Mouse (Mus musculus) left cerebral cortex, adult 2 months (tissue): ENCODE results near the gene Copz2. TPM values are rescaled to one million over a fixed set of nuclear protein-coding genes. Genes with fewer than 3 reads are reported as not detected.
"Not testable (repeated sequence)": the region's sequence is repeated elsewhere in the genome, so short reads cannot be mapped to it uniquely, and the experiment has no call there.

Source experiments
- DNase-seq, 2 experiments: peaks; one replicate each; pipeline ENCODE4 v3.0.0; 2021 to 2022; ENCODE audit warnings: low spot score in 2 of 2, mixed read lengths in 1 of 2; ENCODE audit errors: extremely low spot score in 1 of 2
- H3K27ac ChIP-seq: fragments of 200-600 bp; 2 replicates; pipeline ENCODE4 v1.8.1; 2022
- H3K4me3 ChIP-seq: fragments of 200-600 bp; 2 replicates; pipeline ENCODE4 v1.8.1; 2022
- CTCF ChIP-seq: fragments of 200-600 bp; IDR thresholded peaks from 2 replicates; pipeline ENCODE4 v1.8.1; 2022; ENCODE audit warnings: antibody characterized with exemption, mild to moderate bottlenecking, moderate library complexity
- intact Hi-C: fragments of 180-260 bp; cut with DNase I; formaldehyde crosslinking; loops from one replicate; pipeline ENCODE4 v1.15.1; 2025
- long read RNA-seq, 2 experiments: library from polyadenylated mRNA; stranded (forward); transcript quantifications; one replicate each; pipeline ENCODE4 v2.0.0; 2021; ENCODE audit warnings: borderline mapping rate in 2 of 2
- total RNA-seq, 2 experiments: library from RNA; stranded (reverse); gene quantifications; 2 replicates each; pipeline ENCODE4 v1.2.3; 2021

Copz2 gene
- total RNA-seq = 1 to 10 TPM; 4.8 to 5.0 TPM
- long read RNA-seq, experiment 1, partial matches to known transcripts = 0 of 2 reads
- long read RNA-seq, experiment 1, other reads (novel, unspliced or antisense) = 0 of 2 reads
- long read RNA-seq, experiment 2, partial matches to known transcripts = 1 of 2 reads
- long read RNA-seq, experiment 2, other reads (novel, unspliced or antisense) = 1 of 2 reads

GRCm38 (mm10) chr11:96849681-96850467 is at the start of gene Copz2:
Copz2 (plus strand) TSS chr11:96849870.
- no peak for DNase-seq
- no peak for TF ChIP-seq CTCF
- intact Hi-C loops = loop anchor here (10.0 kb wide), 1 partner anchor 405 kb away; no protein-coding TSS in a partner anchor
- H3K4me3 ChIP-seq = peak within 1 kb of the TSS; percentile 50
- H3K27ac ChIP-seq = no peak within 1 kb of the TSS

GRCm38 (mm10) chr11:96805606-96806005 is 44.1 kb upstream of the Copz2 start:
- DNase-seq = no peak
- intact Hi-C loops = no loop called here
- TF ChIP-seq CTCF = no peak
- Histone ChIP-seq H3K4me3 (no peak overlapping the region), H3K27ac (no peak overlapping the region)

- TF ChIP-seq CTCF = peak; percentile 40
- Histone ChIP-seq H3K27ac (no peak overlapping the region), H3K4me3 (no peak overlapping the region)
- DNase-seq = no peak
- intact Hi-C loops = no loop called here
Measured at GRCm38 (mm10) chr11:96808066-96808465, 41.6 kb upstream of the Copz2 start.

- intact Hi-C loops = no loop called here
- Histone ChIP-seq H3K27ac (no peak overlapping the region), H3K4me3 (no peak overlapping the region)
- no peak for DNase-seq
- no peak for TF ChIP-seq CTCF
Measured at GRCm38 (mm10) chr11:96809562-96810235, 40.0 kb upstream of the Copz2 start.

GRCm38 (mm10) chr11:96811188-96811587 is 38.5 kb upstream of the Copz2 start:
- H3K4me3 ChIP-seq, H3K27ac ChIP-seq, DNase-seq, intact Hi-C loops: not testable (repeated sequence)

GRCm38 (mm10) chr11:96813455-96813854 is 36.2 kb upstream of the Copz2 start:
- no peak for TF ChIP-seq CTCF
- Histone ChIP-seq H3K27ac (no peak overlapping the region), H3K4me3 (no peak overlapping the region)
- intact Hi-C loops = no loop called here
- no peak for DNase-seq

GRCm38 (mm10) chr11:96813920-96814319 is 35.8 kb upstream of the Copz2 start:
- Histone ChIP-seq H3K4me3 (no peak overlapping the region), H3K27ac (no peak overlapping the region)
- no peak for DNase-seq
- no peak for TF ChIP-seq CTCF
- intact Hi-C loops = no loop called here

- DNase-seq = no peak
- intact Hi-C loops = no loop called here
- Histone ChIP-seq H3K27ac (no peak overlapping the region), H3K4me3 (no peak overlapping the region)
- TF ChIP-seq CTCF = no peak
Measured at GRCm38 (mm10) chr11:96814443-96814842, 35.2 kb upstream of the Copz2 start.

GRCm38 (mm10) chr11:96815895-96816294 is 33.8 kb upstream of the Copz2 start:
- DNase-seq = no peak
- Histone ChIP-seq H3K4me3 (no peak overlapping the region), H3K27ac (no peak overlapping the region)
- intact Hi-C loops = no loop called here
- no peak for TF ChIP-seq CTCF

GRCm38 (mm10) chr11:96816494-96816893 is 33.2 kb upstream of the Copz2 start:
- intact Hi-C loops = no loop called here

GRCm38 (mm10) chr11:96816979-96817378 is 32.7 kb upstream of the Copz2 start:
- no peak overlapping the region for H3K4me3 ChIP-seq
- no peak overlapping the region for H3K27ac ChIP-seq
- TF ChIP-seq CTCF = no peak
- no peak for DNase-seq
- intact Hi-C loops = no loop called here

More at GRCm38 (mm10) chr11:96816494-96816893, 33.2 kb upstream of the Copz2 start:
- DNase-seq = no peak
- H3K27ac ChIP-seq = no peak overlapping the region
- TF ChIP-seq CTCF = no peak
- H3K4me3 ChIP-seq = no peak overlapping the region

- no peak for TF ChIP-seq CTCF
- Histone ChIP-seq H3K27ac (peak overlapping the region; percentile 40; the same call in 1 of the 2 replicates), H3K4me3 (no peak overlapping the region)
- intact Hi-C loops = no loop called here
- DNase-seq = no peak
Measured at GRCm38 (mm10) chr11:96818128-96818710, 31.5 kb upstream of the Copz2 start.
